Mouse (Mus musculus) kidney, adult 8-10 months (tissue): Measurements from ENCODE around the gene Nde1.
"Not testable (repeated sequence)": the region's sequence is repeated elsewhere in the genome, so short reads cannot be mapped to it uniquely, and the experiment has no call there.

Experiments
- DNase-seq, 2 experiments: peaks; one replicate each; pipeline ENCODE4 v3.0.0; 2022

Nde1 gene

GRCm38 (mm10) chr16:14162988-14163416 is at the start of gene Nde1, which contains the start of gene Marf1:
TSS of gene Nde1 (plus strand) at chr16:14163275.
TSS of gene Marf1 (minus strand) at chr16:14163351.
- DNase-seq, result peak; percentile 90 to 92

- DNase-seq, result no peak
These were observed 45.8 kb upstream of the Nde1 start for GRCm38 (mm10) chr16:14117299-14117698.

- no peak for DNase-seq
These were observed 42.1 kb upstream of the Nde1 start for GRCm38 (mm10) chr16:14120941-14121340.

- DNase-seq, result no peak
These were observed 41.5 kb upstream of the Nde1 start for GRCm38 (mm10) chr16:14121563-14121962.

- DNase-seq, result no peak
These were observed 40.5 kb upstream of the Nde1 start for GRCm38 (mm10) chr16:14122586-14122985.

GRCm38 (mm10) chr16:14123901-14124300 is 39.2 kb upstream of the Nde1 start:
- no peak for DNase-seq

GRCm38 (mm10) chr16:14124709-14125108 is 38.4 kb upstream of the Nde1 start:
- DNase-seq, result no peak

- no peak for DNase-seq
These were observed 37.8 kb upstream of the Nde1 start for GRCm38 (mm10) chr16:14125253-14125652.

GRCm38 (mm10) chr16:14128977-14129376 is 34.1 kb upstream of the Nde1 start:
- DNase-seq, result no peak

GRCm38 (mm10) chr16:14130796-14131195 is 32.3 kb upstream of the Nde1 start:
- peak; percentile 34 to 41 for DNase-seq

- peak; percentile 11 for DNase-seq
These were observed 31.7 kb upstream of the Nde1 start for GRCm38 (mm10) chr16:14131376-14131775.

- DNase-seq, result no peak
These were observed 31.2 kb upstream of the Nde1 start for GRCm38 (mm10) chr16:14131838-14132237.

- DNase-seq, result no peak
These were observed 28.1 kb upstream of the Nde1 start for GRCm38 (mm10) chr16:14135014-14135413.

GRCm38 (mm10) chr16:14137976-14138561 is 25.0 kb upstream of the Nde1 start:
- DNase-seq, result no peak

GRCm38 (mm10) chr16:14139106-14139505 is 24.0 kb upstream of the Nde1 start:
- DNase-seq, result no peak

GRCm38 (mm10) chr16:14143298-14143697 is 19.8 kb upstream of the Nde1 start:
- DNase-seq, result no peak

- no peak for DNase-seq
These were observed 15.4 kb upstream of the Nde1 start for GRCm38 (mm10) chr16:14147712-14148111.

- no peak for DNase-seq
These were observed 11.4 kb upstream of the Nde1 start for GRCm38 (mm10) chr16:14151718-14152117.

GRCm38 (mm10) chr16:14155638-14156037 is 7.4 kb upstream of the Nde1 start:
- not testable (repeated sequence) for DNase-seq

- no peak for DNase-seq
These were observed 6.8 kb upstream of the Nde1 start for GRCm38 (mm10) chr16:14156312-14156711.

GRCm38 (mm10) chr16:14158536-14158935 is 4.5 kb upstream of the Nde1 start:
- DNase-seq, result no peak

- DNase-seq, result peak; percentile 99
These were observed 3.9 kb upstream of the Nde1 start for GRCm38 (mm10) chr16:14158936-14159745.

GRCm38 (mm10) chr16:14159746-14160131 is 3.3 kb upstream of the Nde1 start:
- peak; percentile 82 to 84 for DNase-seq

GRCm38 (mm10) chr16:14160941-14161340 is 2.1 kb upstream of the Nde1 start:
- DNase-seq, result no peak
